Comparison of ENCODE assay signal across 8 mouse cellular contexts in genomic region chr7:118277335-118277910, GRCm38 (mm10). TPM values are rescaled to one million over a fixed set of nuclear protein-coding genes. Genes with fewer than 3 reads are reported as not detected.
DNase-seq lines count a peak whose midpoint lies in the region; ATAC-seq lines count a peak whose summit lies in the region.

No protein-coding gene starts in this region.

- WGBS in midbrain, embryonic 14.5 days, result 66% methylated on average over 11 of the region's 11 CpGs
- WGBS in hindbrain, embryonic 14.5 days, result 55% methylated on average over 11 of the region's 11 CpGs

- no peaks in the 10 kb centered on the region for H3K36me3 ChIP-seq in midbrain, embryonic 14.5 days (ENCODE audit: control insufficient read depth, insufficient read depth, low read length)
- H3K36me3 ChIP-seq in hindbrain, embryonic 14.5 days (replicated peaks; ENCODE audit: control insufficient read depth, insufficient read depth), result no peaks in the 10 kb centered on the region

- no peak overlapping the region for H3K9ac ChIP-seq in midbrain, embryonic 14.5 days (replicated peaks; ENCODE audit: low read length)
- no peak overlapping the region for H3K9ac ChIP-seq in hindbrain, embryonic 14.5 days

- H3K4me2 ChIP-seq in midbrain, embryonic 14.5 days (ENCODE audit: low read length), result no peak overlapping the region
- no peak overlapping the region for H3K4me2 ChIP-seq in hindbrain, embryonic 14.5 days (replicated peaks)

- no peak overlapping the region for H3K27ac ChIP-seq in midbrain, embryonic 14.5 days (replicated peaks; ENCODE audit: low read depth, low read length)
- no peak overlapping the region for H3K27ac ChIP-seq in hindbrain, embryonic 14.5 days

- H3K4me3 ChIP-seq in midbrain, embryonic 14.5 days (replicated peaks; ENCODE audit: low read depth, low read length), result no peak overlapping the region
- H3K4me3 ChIP-seq in hindbrain, embryonic 14.5 days (replicated peaks; ENCODE audit: low read length), result no peak overlapping the region

- no peaks in the 10 kb centered on the region for H3K27me3 ChIP-seq in midbrain, embryonic 14.5 days (ENCODE audit: control insufficient read depth, insufficient read depth, low read length)
- no peaks in the 10 kb centered on the region for H3K27me3 ChIP-seq in hindbrain, embryonic 14.5 days (ENCODE audit: control insufficient read depth, insufficient read depth, low read length)

- peak; percentile 85 for ATAC-seq in inflammation-experienced regulatory T-cells, adult 6 months
- ATAC-seq in midbrain, embryonic 14.5 days (ENCODE audit: low FRiP score, low TSS enrichment), result no peak
- no peak for ATAC-seq in hindbrain, embryonic 14.5 days (ENCODE audit: low FRiP score)

- H3K4me1 ChIP-seq in midbrain, embryonic 14.5 days (ENCODE audit: control insufficient read depth, insufficient read depth, low read length), result no peaks in the 10 kb centered on the region
- H3K4me1 ChIP-seq in hindbrain, embryonic 14.5 days (replicated peaks; ENCODE audit: control insufficient read depth, insufficient read depth, low read length), result no peaks in the 10 kb centered on the region

- no peaks in the 10 kb centered on the region for H3K9me3 ChIP-seq in midbrain, embryonic 14.5 days (ENCODE audit: control insufficient read depth, low read length)
- H3K9me3 ChIP-seq in hindbrain, embryonic 14.5 days (ENCODE audit: control insufficient read depth, low read length), result no peaks in the 10 kb centered on the region

- DNase-seq in thymus, postnatal 25 days, result peak; percentile 26
- no peak for DNase-seq in thymus, postnatal 4 days
- DNase-seq in adrenal gland, postnatal 10 days, result peak; percentile 50
- DNase-seq in lung, postnatal 14 days, result peak; percentile 44
- DNase-seq in midbrain, embryonic 14.5 days, result no peak
- no peak for DNase-seq in hindbrain, embryonic 14.5 days (ENCODE audit: low spot score)
- no peak for DNase-seq in layer of hippocampus, postnatal 14 days (ENCODE audit: low spot score in 2 of 2)

RNA-seq across cellular contexts. Expression of gene Smg1, which starts 34.0 kb away (rescaled TPM):
- total RNA-seq in adrenal gland, postnatal 10 days (2021), result 10 to 100 TPM; 35.8 to 50.7 TPM
- polyA plus RNA-seq in inflammation-experienced regulatory T-cells, adult 6 months (2017; shearing (Covaris generic)), result 10 to 100 TPM; 19.5 to 33.9 (median 33.0) TPM
- polyA plus RNA-seq in midbrain, embryonic 14.5 days (2014; fragmentation: Nextera tagmentation; extraction: Ambion mirVana), result 31.7 and 38.4 TPM in 2 replicates
- 27.8 and 28.6 TPM in 2 replicates for polyA plus RNA-seq in hindbrain, embryonic 14.5 days (2014; fragmentation: Nextera tagmentation; extraction: Ambion mirVana)
- 10 to 100 TPM; 69.4 to 73.2 TPM for total RNA-seq in layer of hippocampus, postnatal 14 days (2021)

Comparison
In these comparisons a context has a peak if more than half of its experiments do, and no peak if none do; other contexts are left out.
1. DNase-seq: peak in thymus, postnatal 25 days (single experiment), adrenal gland, postnatal 10 days (single experiment) and lung, postnatal 14 days (single experiment); none in thymus, postnatal 4 days (single experiment), midbrain, embryonic 14.5 days (single experiment), hindbrain, embryonic 14.5 days (single experiment) and layer of hippocampus, postnatal 14 days (0 of 2).